Mouse (Mus musculus) adrenal gland, postnatal 0 days (tissue): ENCODE results near the gene Prodh2. TPM values are rescaled to one million over a fixed set of nuclear protein-coding genes. Genes with fewer than 3 reads are reported as not detected.

Source experiments
- microRNA-seq: library from miRNA; unstranded; fragments of <30 nt; microRNA quantifications from one replicate; pipeline ENCODE4, GENCODE M21; 2016; ENCODE audit warnings: borderline replicate concordance; ENCODE audit not compliant: insufficient number of aligned reads
- polyA plus RNA-seq: library from polyadenylated mRNA; unstranded; fragments of >200 nt; fragmentation: Nextera tagmentation; extraction: Ambion mirVana; gene quantifications from 2 replicates; pipeline ENCODE4 v1.2.1, GENCODE M21; 2015

The Prodh2 gene
- polyA plus RNA-seq, result 3.3 and 7.4 TPM in 2 replicates

DNA sequence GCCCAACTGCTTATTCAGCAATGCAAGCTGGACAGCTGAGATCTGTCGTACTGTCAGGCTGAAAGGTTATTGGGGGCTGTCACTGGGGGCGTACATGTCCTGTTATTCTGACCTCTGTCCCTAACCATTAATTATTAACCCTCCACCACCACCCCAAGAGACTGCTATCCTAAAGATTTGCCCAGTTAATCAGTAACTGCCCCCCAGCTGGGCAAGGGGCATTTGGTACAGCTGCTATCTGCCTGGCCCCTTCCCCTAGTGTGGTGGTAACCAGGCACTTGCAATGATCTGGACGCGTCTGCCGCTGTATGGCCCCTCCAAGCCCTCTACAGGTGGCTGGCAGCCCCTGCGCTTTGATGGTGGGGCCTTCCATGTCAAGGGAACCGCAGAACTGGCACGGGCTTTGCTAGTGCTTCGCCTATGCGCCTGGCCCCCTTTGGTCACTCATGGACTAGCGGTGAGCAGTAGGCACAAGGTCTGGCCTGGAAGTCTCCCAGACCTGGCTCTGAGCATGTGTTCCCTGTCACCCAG lies at the start of gene Prodh2:
TSS of gene Prodh2 (plus strand) at position 222 of the 531 bp plus-strand sequence.

DNA sequence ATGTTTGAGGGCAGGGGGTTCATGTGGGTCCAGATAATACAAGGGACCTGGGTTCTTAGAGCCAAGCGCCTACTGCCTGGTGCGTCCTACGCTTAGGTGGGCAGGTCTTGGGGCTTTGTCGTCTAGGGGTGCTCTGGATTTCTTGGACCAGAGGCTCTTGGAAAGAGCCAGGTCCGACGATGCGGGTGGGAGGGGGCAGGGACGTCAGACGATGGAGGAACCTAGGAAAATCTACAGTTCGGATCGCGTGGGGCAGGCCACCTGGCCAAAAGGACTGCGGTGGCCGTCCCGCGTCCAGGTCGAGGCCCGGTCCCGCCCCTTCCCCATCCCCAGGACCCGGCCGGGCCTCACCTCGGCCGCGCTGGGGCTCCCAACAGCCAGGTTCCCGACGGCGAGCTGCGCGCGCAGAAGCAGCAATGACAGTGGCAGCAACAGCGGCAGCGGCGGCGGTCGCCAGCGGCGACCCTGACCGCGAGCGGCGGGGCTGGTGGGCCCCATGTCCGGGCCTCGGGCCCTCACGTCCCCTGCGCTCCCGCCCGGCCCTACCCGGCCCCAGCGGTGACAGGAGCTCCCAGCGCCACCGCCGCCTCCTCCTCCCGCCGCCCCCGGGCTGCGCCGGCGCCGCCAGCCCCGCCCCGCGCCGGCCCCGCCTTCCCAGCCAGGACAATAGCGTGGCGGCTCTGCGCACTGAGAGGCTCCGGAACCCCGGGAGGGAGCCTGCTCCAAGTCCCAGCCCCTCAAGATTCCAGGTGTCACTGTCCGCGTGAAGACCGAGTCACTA lies 48.3 kb upstream of the Prodh2 start, which contains the start of gene Aplp1:
TSS of gene Aplp1 (minus strand) at position 565 of the 781 bp plus-strand sequence.

DNA sequence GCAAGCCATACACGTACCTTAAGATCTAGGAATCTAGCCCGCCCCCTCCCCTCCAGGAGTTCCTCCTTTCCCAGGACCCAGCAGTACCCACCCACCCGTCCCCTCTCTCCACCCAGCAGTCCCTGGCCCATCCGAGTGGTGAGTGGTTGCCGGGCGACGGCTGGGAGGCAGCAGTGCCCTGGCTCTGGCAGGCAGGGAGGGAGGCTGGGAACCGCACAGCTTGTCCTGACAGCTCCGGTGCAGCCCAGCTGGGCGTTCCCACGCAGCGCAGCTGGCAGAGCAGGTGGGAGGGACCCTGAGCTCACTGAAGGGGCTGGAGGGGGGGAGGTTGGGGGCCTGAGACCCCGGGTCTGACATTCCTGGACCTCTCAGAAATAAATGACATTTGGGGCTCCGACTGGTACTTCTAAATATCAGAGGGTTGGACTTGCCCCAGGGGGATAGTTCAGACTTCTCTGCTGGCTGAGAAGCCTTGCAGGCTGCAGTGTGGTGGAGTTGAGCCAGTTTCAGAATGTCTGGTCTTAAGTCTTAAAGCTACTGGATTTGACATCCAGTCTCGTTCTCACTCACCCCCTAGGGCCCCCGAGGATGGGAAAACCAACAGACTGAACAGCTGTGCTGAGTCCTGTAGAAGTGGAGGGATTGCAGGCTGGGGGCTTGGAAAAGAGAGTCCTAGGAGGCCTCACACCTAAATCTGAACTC lies 35.6 kb upstream of the Prodh2 start, which contains the start of the genes Kirrel2 and Nphs1:
TSS of gene Kirrel2 (minus strand) at position 62 of the 702 bp plus-strand sequence.
TSS of gene Nphs1 (plus strand) at position 687 of the 702 bp plus-strand sequence.

DNA sequence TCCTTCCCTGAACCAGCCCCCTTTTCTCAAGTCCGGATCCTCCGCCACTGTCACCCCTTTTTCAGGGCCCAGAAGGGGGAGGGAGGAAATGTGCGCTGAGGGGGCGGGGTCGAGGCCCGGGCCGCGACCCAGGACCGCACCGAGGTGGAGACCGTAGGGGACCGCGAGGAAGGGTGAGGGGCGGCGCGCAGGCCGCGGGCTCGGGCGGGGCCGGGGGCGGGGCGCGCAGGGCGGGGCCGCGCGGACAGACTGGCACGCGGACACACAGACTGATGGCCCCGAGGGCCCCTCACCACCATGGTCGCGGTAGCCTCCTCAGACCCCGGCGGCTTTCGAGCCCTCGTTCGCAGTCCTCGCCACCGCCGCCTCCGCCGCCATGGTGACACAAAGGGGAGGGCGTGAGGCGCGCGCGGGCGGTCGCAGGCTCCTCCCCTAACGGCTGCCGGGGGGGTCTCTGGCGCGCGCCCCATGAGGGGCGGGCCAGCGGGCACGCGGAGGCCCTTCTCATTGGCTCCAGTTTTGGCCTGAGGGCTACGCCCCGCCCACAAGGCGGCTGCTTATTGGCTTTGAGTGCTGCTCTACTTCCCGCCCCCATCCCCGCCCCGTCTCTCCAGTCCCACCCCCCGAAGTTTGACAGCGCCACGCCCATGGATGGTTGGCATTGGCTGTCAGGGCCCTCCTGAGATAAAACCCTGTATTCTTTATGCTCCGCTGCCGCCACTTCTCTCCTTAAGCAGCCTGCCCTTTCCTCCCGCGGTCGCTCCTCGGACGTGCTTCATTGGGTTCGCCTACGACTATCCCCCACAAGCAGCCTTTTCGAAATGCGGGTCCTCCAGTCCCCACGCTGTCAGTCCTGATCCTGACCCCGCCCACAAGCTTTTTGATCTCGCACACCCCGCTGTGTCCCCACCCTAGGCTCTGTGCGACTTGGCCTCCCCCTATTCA lies 41.5 kb downstream of the Prodh2 start, which contains the start of gene Arhgap33:
TSS of gene Arhgap33 (minus strand) at position 428 of the 945 bp plus-strand sequence.

DNA sequence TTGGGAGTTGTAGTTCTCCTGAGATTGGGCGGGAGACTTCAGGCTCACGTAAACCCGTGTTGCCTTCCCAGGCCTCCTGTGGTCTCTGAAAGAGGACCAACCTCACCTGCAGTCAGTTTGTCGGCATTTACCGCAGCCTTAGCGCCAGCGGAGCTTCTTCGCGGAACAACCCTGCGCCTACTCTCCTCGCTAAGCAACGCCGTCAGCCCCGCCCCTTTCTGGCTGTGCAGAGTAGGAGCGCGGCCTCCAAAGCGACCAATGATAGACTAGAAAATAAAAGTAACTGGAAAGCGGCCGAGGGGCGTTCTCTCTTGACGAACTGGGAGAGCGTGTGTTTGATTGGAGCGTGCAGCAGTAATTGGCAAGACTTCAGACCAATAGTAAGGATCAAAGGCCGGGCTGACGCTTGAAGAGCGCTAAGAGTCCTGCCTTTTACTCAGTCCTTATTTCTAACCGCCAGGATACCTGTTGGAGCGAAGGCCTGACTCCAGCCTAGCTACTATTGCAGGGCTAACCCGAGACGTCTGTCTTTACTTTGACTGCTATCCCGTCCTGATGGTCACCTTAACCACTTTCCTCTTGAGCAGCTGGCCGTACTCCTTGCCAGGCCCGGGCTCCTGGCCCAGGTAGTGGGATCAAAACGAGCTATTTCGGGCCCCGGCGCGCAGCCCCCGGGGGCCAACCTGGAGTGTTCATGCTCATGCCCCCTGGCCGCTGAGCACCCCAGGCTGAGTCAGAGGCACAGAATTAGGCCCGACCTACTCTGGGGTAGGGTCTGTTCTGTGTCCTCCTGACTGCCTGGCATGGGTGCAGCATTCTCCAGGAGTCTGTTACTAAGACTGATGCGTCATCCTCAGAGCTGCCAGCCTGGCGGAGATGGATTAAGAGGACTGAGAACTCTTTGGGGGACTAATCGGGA lies 58.9 kb downstream of the Prodh2 start, which contains the start of the genes Hspb6 and Proser3:
TSS of gene Hspb6 (plus strand) at position 77 of the 919 bp plus-strand sequence.
TSS of gene Proser3 (minus strand) at position 198 of the 919 bp plus-strand sequence.

DNA sequence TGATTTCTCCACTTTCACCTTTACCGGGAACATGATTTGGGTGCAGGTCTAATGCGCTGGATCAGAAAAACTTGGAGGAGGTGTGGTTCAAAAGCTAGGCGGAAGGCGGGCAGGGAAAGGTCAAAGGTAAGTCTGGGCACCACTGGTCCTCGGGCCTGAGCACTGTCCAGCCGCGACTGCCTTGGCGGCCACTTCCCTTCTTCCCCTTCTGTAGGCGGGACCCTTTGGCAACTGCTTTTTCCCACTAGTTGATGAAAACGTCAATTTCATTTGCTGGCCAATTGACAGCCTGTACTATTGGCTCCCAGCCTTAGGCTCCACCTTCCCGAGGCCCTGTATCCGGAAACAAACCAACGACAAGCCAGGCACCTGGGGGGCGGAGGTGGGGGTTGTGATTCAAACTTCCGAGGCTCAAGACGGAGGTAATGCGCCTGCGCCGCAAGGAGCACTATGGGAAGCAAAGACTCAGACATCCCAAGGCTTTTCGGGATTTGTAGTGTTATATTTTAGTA lies 66.1 kb downstream of the Prodh2 start, which contains the start of gene Lin37:
TSS of gene Lin37 (minus strand) at position 396 of the 512 bp plus-strand sequence.

Small RNAs within 50 kb of the gene (microRNA-seq; reads per million reads assigned to microRNA genes)
- gene Gm38670, result not detected

Other genes with a start within 250 kb of the Prodh2 start
- gene Thap8, start 213.5 kb upstream of the Prodh2 start, polyA plus RNA-seq, result 0.43 and 0.65 TPM in 2 replicates
- 2.7 and 3.7 TPM in 2 replicates for gene Wdr62, start 213.2 kb upstream of the Prodh2 start, polyA plus RNA-seq
- 23.7 and 60.5 TPM in 2 replicates for gene Clip3, start 201.9 kb upstream of the Prodh2 start, polyA plus RNA-seq
- 67.9 and 101 TPM in 2 replicates for gene Alkbh6, start 184.9 kb upstream of the Prodh2 start, polyA plus RNA-seq
- 10.1 and 17.2 TPM in 2 replicates for gene Syne4, start 178.8 kb upstream of the Prodh2 start, polyA plus RNA-seq
- 1.7 and 4.2 TPM in 2 replicates for gene E130208F15Rik, start 171.9 kb upstream of the Prodh2 start, polyA plus RNA-seq
- 19.9 and 24.4 TPM in 2 replicates for gene Sdhaf1, start 169.7 kb upstream of the Prodh2 start, polyA plus RNA-seq
- gene Lrfn3, start 130.8 kb upstream of the Prodh2 start, polyA plus RNA-seq, result 7.0 and 8.6 TPM in 2 replicates
- gene Tyrobp, start 79.9 kb upstream of the Prodh2 start, polyA plus RNA-seq, result 130 and 219 TPM in 2 replicates
- gene Hcst, start 73.8 kb upstream of the Prodh2 start, polyA plus RNA-seq, result 6.9 and 9.5 TPM in 2 replicates
- 0.88 and 1.7 TPM in 2 replicates for gene Nfkbid, start 71.9 kb upstream of the Prodh2 start, polyA plus RNA-seq
- 66.4 and 132 TPM in 2 replicates for gene Aplp1, start 48.1 kb upstream of the Prodh2 start, polyA plus RNA-seq
- gene Kirrel2, start 35.9 kb upstream of the Prodh2 start, polyA plus RNA-seq, result not detected in 2 replicates
- 0.10 and 0.17 TPM in 2 replicates for gene Nphs1, start 35.3 kb upstream of the Prodh2 start, polyA plus RNA-seq
- 5.8 and 11.5 TPM in 2 replicates for gene Arhgap33, start 41.4 kb downstream of the Prodh2 start, polyA plus RNA-seq
- gene Hspb6, start 58.6 kb downstream of the Prodh2 start, polyA plus RNA-seq, result 21.9 and 51.7 TPM in 2 replicates
- 5.8 and 6.8 TPM in 2 replicates for gene Proser3, start 58.7 kb downstream of the Prodh2 start, polyA plus RNA-seq
- 57.6 and 67.2 TPM in 2 replicates for gene Lin37, start 66.2 kb downstream of the Prodh2 start, polyA plus RNA-seq
- 83.5 and 101 TPM in 2 replicates for gene U2af1l4, start 69.7 kb downstream of the Prodh2 start, polyA plus RNA-seq
- gene Gm49396, start 69.7 kb downstream of the Prodh2 start, polyA plus RNA-seq, result 2.8 and 5.1 TPM in 2 replicates
- 179 and 205 TPM in 2 replicates for gene Psenen, start 70.0 kb downstream of the Prodh2 start, polyA plus RNA-seq
- 0.72 and 1.8 TPM in 2 replicates for gene Igflr1, start 71.8 kb downstream of the Prodh2 start, polyA plus RNA-seq
- 3.7 and 4.5 TPM in 2 replicates for gene Kmt2b, start 95.1 kb downstream of the Prodh2 start, polyA plus RNA-seq
- 0.11 and 0.51 TPM in 2 replicates for gene Zbtb32, start 105.3 kb downstream of the Prodh2 start, polyA plus RNA-seq
- 0.55 and 0.79 TPM in 2 replicates for gene Upk1a, start 119.2 kb downstream of the Prodh2 start, polyA plus RNA-seq
- 1,273 and 1,293 TPM in 2 replicates for gene Cox6b1, start 132.5 kb downstream of the Prodh2 start, polyA plus RNA-seq
- not detected in 2 replicates for gene Etv2, start 142.2 kb downstream of the Prodh2 start, polyA plus RNA-seq
- 83.9 and 102 TPM in 2 replicates for gene Rbm42, start 156.7 kb downstream of the Prodh2 start, polyA plus RNA-seq
- gene Haus5, start 171.4 kb downstream of the Prodh2 start, polyA plus RNA-seq, result 14.3 and 19.0 TPM in 2 replicates
- not detected in 2 replicates for gene Pmis2, start 178.0 kb downstream of the Prodh2 start, polyA plus RNA-seq
- 10.8 and 14.4 TPM in 2 replicates for gene 2200002J24Rik, start 205.3 kb downstream of the Prodh2 start, polyA plus RNA-seq
- gene Atp4a, start 218.6 kb downstream of the Prodh2 start, polyA plus RNA-seq, result 2.5 and 2.7 TPM in 2 replicates
- 231 and 307 TPM in 2 replicates for gene Tmem147, start 235.9 kb downstream of the Prodh2 start, polyA plus RNA-seq